Mouse (Mus musculus): Measurements from ENCODE around the gene Miga1.
A peak's percentile ranks its signal among the peaks of the same experiment; 100 is the strongest.

Miga1 gene

GRCm38 (mm10) chr3:152287810-152288209, 52.4 kb downstream of the Miga1 start:
- no peak for DNase-seq (ENCODE audit: low spot score)

- no peak for DNase-seq (ENCODE audit: low spot score)
These were observed 55.4 kb downstream of the Miga1 start for GRCm38 (mm10) chr3:152284759-152285158.

GRCm38 (mm10) chr3:152284306-152284705, 55.9 kb downstream of the Miga1 start:
- DNase-seq (ENCODE audit: low spot score): no peak

- DNase-seq (ENCODE audit: low spot score): peak; percentile 47
These were observed 58.1 kb downstream of the Miga1 start for GRCm38 (mm10) chr3:152282126-152282525.

- DNase-seq (ENCODE audit: low spot score): no peak
These were observed 61.8 kb downstream of the Miga1 start for GRCm38 (mm10) chr3:152278431-152278830.

GRCm38 (mm10) chr3:152277912-152278311, 62.3 kb downstream of the Miga1 start:
- DNase-seq (ENCODE audit: low spot score): no peak

GRCm38 (mm10) chr3:152276935-152277334, 63.3 kb downstream of the Miga1 start:
- no peak for DNase-seq (ENCODE audit: low spot score)

GRCm38 (mm10) chr3:152275008-152275407, 65.2 kb downstream of the Miga1 start:
- DNase-seq (ENCODE audit: low spot score): no peak

GRCm38 (mm10) chr3:152272974-152273685, 67.1 kb downstream of the Miga1 start:
- peak; percentile 14 for DNase-seq (ENCODE audit: low spot score)

GRCm38 (mm10) chr3:152271876-152272275, 68.3 kb downstream of the Miga1 start:
- no peak for DNase-seq (ENCODE audit: low spot score)

- no peak for DNase-seq (ENCODE audit: low spot score)
These were observed 69.0 kb downstream of the Miga1 start for GRCm38 (mm10) chr3:152271071-152271710.

GRCm38 (mm10) chr3:152268099-152268498, 72.1 kb downstream of the Miga1 start:
- DNase-seq (ENCODE audit: low spot score): no peak

- DNase-seq (ENCODE audit: low spot score): peak; percentile 61
These were observed 74.2 kb downstream of the Miga1 start, which contains the start of gene Nexn for GRCm38 (mm10) chr3:152266036-152266421. Nexn (minus strand) TSS chr3:152266350.

GRCm38 (mm10) chr3:152265351-152266035, 74.7 kb downstream of the Miga1 start:
- peak; percentile 77 for DNase-seq (ENCODE audit: low spot score)

GRCm38 (mm10) chr3:152264830-152265229, 75.4 kb downstream of the Miga1 start:
- peak; percentile 54 for DNase-seq (ENCODE audit: low spot score)

- no peak for DNase-seq (ENCODE audit: low spot score)
These were observed 75.8 kb downstream of the Miga1 start for GRCm38 (mm10) chr3:152264374-152264773.

- peak; percentile 17 for DNase-seq (ENCODE audit: low spot score)
These were observed 78.3 kb downstream of the Miga1 start for GRCm38 (mm10) chr3:152261948-152262347.

GRCm38 (mm10) chr3:152261436-152261835, 78.8 kb downstream of the Miga1 start:
- no peak for DNase-seq (ENCODE audit: low spot score)

GRCm38 (mm10) chr3:152260362-152260761, 79.8 kb downstream of the Miga1 start:
- DNase-seq (ENCODE audit: low spot score): no peak

- DNase-seq (ENCODE audit: low spot score): peak; percentile 91
These were observed 80.8 kb downstream of the Miga1 start for GRCm38 (mm10) chr3:152259409-152259808.

GRCm38 (mm10) chr3:152257528-152257927, 82.7 kb downstream of the Miga1 start:
- DNase-seq (ENCODE audit: low spot score): no peak

- DNase-seq (ENCODE audit: low spot score): no peak
These were observed 89.7 kb downstream of the Miga1 start for GRCm38 (mm10) chr3:152250487-152250886.

GRCm38 (mm10) chr3:152247708-152248107, 92.5 kb downstream of the Miga1 start:
- no peak for DNase-seq (ENCODE audit: low spot score)

Measured in embryo, embryonic 10.5 days (tissue).